Mouse (Mus musculus) adrenal gland, postnatal 14 days (tissue): ENCODE measurements around the gene Tcf20. TPM values are rescaled to one million over a fixed set of nuclear protein-coding genes. Genes with fewer than 3 reads are reported as not detected.

Experiments
- DNase-seq: peaks from one replicate; pipeline ENCODE4 v3.0.0; 2021; ENCODE audit warnings: mixed read lengths
- total RNA-seq: library from RNA; stranded (reverse); gene quantifications from 2 replicates; pipeline ENCODE4 v1.2.3, GENCODE M21; 2021

Tcf20 gene
- total RNA-seq, 1 experiment from 2014 or later, result 75.9 TPM

DNA sequence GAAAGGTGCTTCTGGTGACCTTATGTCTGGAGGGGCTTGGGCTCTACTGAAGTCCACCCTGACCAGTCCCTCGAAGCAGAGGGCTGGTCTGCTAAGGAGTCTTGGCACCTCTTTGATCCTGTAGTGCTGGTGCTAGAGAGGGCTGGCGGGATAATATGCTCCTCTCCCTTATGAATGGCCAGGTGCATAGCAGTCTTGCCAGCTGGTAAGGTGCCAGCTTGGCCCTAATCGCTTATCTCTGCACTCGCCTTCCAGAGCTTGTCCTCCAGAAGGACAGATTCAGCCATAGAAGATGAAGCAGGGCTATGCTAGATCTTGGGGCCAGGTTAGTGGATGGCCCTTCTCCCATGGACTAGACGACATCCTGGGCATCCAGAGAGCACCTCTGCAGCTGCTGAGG, 64.1 kb downstream of the Tcf20 start:
- no peak for DNase-seq

DNA sequence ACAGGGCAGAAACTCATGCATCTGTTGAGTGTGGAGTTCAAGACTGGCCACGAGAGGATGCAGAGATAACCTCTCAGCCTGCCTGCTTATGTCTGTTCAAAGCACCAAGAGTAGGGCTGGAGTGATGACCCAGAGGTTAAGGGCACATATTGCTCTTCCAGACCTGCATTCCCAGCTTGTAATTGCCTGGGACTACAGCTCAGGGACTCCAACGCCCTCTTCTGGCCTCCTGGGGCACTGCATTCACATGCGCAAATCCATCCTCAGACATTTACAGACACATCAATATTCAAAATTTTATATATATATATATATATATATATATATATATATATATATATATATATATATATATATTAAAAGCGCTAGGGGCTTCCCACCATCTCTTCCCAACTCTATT, 64.9 kb downstream of the Tcf20 start:
- no peak for DNase-seq

DNA sequence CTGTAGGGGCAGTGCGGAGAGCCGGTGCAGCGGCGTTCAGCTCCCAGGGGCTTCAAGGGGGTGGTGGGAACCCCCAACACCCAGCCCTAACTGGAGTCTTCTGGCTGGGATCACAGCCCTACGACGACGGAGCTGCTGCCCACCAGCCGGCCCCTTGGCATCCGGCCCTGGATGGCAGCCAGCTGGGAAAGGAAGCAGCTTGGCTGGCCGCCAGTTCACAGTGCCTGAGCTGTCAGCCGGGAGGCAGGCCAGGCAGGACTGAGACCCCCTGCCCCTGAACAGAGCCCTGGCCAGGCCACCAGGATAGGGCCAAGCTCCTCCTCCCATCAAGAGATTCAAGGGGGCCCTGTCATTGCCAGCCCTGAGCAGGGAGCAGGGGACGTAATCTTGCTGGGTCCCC, 65.6 kb downstream of the Tcf20 start:
- DNase-seq, result peak; percentile 92

DNA sequence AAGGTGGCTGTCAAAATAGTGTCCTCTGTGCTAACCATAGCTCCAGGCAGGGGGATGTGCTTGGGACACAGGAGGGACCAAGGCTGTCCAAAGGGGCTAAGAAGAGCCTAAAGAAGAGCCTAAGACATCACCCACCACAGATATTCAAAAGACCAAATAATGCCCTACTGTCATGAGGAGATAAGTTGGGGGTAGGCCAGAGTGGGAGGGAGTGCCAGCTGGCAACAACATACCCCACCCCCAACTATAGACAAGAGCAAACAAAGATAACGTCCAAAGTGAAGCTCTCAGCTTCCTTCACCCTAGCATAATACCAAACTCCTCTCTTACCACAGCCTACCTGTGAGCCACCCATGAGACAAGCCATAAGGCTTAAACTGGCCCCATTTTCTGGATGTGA, 66.1 kb downstream of the Tcf20 start:
- no peak for DNase-seq

DNA sequence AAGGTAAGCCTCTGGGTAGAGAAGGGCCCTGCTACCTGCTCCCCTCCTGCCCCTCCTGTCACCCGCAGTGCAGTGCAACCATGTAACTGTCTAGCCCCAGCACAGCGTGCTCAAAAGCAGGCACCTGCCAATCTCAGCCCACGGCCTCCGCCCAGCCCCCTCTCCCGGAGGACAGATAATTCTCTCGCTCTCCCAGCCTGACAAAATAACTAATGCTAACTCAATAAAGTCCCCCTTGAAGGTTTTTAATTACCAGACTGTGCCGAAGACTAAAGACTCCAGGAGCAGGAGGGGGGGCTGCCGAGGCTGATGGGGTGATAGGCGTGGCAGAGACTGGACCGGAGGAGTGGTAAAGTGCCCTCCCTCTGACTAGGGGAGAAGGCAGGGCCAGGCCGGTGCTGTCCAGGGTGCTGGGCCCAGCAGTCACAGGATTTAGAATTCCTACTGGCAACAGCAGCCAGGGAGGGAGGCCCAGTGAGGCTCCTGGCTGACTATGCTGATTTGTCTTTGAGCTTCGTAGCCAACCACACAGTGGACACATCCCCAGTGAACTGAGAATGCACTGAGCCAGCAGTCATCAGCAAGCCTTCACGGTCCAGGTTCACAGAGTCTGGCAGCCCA, 66.7 kb downstream of the Tcf20 start:
- DNase-seq, result peak; percentile 90

DNA sequence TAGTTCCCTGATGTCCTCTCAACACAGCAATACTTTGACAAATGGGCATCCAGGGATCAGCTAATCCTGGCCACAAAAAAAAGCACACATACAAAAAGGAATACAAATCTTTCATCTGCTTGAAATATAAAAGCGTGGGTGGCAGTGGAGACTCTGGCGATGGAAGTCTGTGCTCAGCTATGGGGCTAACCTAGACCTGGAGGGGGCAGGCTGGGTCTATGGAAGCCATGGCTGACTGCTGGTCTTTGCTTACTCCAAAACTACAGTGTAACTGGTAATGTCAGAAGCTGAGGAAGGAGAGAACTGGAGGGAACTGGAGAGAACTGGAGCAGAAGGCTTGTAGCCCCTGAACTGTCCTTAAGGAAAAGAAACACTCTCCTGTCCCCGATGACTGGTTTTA, 69.7 kb downstream of the Tcf20 start:
- no peak for DNase-seq

DNA sequence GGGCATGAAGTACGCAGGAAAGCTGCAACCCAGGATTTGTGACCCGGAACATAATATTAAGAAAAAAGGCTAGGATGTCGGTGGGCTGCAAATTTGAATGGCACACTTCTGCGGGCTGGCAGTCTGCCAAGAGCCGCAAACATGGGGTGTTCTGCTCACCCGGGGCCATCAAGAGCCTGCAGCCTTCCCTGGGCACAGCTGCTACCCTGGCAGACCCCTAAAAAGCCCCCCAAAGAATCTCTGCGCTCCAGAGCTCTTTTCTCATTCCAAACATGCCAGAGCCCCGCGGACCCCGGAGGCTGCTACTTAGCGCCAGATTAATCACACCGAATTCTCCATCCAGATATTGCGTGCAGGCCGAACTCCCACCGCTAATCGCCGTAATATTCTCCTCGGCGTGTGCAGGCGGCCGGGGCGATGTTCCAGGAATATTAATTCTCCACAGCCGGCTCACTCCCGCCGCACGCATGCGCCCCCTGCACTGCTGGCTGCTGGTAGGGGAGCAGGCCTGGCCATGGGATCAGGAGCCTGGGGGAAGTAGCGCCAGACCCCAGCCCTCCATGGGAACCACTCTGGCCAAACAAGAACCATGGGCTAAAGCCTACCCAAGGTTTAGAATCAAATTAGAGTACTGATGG, 70.3 kb downstream of the Tcf20 start:
- no peak for DNase-seq

DNA sequence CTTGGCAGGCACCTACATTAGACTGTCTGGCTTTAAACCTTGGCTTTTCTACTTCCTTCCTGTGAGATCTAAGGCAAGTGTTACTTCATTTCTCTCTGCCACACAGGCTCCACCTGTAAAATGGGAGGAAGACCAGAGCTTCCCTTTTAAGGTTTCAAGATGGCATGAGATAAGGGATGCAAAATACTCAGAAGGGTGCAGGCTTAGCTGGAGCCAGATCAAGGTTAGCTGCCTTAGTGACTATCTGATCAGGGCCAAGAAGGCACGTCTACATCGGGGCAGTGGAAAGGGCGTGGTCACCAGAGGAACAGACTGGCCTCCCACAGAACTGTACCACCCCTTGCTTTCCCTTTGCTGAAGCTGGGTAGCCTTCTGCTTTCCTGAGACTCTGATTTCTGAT, 73.2 kb downstream of the Tcf20 start:
- no peak for DNase-seq

DNA sequence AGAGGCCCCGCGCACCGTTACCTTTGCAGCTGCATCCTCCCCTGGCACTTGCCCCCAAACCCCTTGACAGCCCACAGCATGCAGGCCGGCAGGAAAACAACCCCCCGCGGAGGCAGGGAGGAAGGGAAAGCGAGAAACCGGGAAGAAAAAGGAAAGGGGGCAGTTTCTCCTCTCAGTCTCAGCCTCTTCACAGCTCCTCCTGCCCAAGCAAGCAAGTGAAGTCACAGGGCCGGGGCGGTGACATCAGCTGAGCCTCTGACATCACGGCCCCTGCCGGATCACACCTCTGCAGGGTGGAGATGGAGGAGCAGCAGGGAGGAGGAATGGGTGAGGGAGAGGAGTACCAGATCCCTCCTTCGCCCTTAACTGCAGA, 75.7 kb downstream of the Tcf20 start:
- DNase-seq, result peak; percentile 36

DNA sequence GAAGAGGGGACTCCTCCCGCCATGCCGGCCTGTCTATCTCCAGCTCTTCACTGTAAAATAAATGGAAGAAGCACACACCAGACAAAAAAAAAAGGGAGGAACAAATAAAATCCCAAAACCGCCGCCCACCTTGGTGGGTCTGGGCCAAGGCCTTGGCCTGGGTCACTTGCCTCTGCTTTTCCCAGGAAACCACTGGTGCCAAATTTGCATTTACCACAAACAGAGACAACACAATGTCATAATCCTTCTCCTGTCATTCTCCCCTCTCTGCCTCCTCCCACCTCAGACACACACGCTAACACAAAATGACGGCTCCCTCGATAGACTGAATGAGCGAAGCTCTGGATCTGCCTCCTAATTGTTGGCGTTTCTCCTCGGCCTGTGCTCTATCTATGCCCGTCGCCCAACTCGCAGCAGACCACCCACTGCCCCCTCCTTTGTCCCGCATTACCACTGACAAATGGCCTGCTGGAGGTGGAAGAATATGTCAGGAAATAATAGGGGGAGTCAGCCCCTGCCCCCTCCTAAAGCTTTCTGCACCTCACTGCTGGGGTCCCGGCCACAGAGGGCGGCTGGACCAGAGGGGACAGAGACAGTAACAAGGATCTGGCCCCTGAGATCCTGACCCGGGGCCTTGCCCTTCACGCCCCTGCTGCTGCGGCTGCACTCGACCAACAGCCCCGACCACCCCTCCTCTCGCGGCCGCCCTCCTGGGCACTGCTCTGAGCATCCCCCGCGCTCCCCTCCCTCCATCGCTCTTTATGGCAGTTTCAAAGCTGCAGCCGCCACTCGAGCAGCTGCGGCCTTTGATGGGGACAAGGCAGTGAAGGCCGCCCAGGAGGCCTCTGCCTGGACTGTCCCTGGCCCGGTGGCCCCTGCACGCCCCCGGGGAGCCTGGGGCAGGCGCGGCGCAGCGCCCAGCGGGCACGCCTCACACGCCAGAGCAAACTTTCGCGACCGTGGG, 76.4 kb downstream of the Tcf20 start:
- peak; percentile 45 for DNase-seq

DNA sequence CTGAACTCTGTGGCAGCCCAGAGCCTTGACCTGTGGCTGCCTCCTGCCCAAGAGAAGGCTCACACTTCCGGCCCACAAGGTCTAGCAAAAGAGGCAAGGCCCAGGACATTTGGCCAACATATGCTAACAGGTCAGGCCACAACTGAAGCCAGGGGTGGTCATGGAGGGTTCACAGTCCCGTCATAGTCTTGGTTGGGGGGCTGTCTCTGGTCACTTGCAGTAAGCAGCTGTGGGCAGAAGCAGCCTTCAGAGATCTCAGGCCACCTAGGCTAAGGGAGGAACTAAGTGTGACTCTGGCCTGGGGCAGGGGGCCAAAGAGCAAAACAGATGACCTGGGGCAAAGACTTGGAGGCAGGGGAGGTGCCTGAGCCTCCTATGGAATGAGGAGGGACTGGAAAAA, 77.1 kb downstream of the Tcf20 start:
- no peak for DNase-seq

DNA sequence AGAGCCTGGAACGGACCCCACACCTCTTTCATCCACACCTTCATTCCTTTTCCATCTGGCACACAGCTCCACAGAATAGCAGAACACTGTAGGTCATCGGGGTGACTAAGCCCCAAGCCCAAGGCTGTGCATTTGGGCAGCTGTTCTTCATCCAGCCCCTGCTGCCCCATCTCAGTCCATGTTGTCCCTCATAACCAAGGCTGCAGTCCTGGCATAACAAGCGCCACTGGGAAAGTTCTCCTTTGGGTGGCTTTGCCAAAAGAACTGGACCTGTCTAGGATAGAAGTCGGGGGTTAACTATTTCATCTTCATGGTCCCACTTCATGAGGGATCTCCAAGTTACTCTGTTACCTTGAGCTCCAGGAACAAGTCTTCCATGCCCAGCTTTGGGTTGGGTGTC, 77.9 kb downstream of the Tcf20 start:
- DNase-seq, result peak; percentile 49

DNA sequence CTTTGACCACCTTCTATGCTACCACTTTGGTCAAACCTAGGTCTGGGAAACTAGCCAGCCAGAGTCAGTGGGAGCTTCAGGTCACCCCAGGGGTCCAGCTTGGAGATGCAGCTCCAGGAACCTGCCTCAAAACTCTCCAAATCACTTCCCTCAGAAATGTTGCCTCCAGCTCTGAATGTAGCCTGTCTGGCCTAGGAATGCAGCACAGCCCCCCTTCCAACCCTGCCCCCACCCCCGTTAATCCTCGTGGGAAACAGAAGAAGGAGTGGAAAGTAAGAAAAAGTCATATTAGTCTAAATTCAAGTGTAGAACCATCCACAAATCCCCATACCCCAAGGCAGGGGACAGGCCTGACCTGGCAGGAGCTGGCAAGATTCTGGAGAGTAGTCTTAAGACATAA, 79.2 kb downstream of the Tcf20 start:
- no peak for DNase-seq

DNA sequence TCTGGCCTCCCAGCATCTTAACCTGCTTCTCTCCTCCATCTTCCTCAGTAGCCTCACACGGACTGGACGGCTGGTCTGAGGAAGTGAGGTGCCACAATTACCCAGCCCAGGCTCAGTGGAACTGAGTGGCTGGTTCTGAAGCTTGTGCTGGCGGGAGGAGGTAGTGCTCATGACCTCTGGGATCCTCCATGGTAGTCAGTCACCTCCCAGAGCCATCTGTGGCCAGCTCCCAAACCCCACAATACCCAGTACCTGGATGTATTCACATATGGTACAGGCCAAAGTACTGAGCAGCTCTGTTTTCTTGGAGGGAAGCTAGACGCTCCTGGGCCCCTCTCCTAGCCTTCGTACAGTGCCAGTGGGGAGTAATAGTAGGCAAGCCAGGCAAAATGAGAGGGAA, 80.4 kb downstream of the Tcf20 start:
- DNase-seq, result no peak

DNA sequence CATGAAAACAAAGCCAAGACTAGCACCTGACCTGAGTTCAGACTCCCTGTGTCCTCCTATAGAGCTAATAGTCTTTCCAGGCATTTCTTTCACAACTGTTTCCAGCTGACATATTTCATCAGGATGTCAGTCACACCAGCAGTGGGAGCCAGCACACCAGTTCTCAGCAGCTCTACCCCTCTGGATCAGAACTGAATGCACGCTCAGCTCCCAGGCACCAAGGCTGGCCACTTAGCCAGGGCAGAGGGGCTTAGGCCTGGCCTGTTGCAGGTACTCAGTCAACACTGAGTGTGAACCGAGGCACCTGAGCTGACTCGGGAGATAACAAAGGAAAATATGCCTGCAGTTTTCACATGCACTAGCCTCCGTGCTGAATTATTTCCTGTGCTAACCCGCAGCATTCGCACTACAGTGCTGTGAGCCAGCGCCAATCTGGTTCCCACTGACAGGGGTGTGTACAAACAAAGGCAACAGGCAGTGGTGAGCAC, 81.1 kb downstream of the Tcf20 start:
- no peak for DNase-seq

DNA sequence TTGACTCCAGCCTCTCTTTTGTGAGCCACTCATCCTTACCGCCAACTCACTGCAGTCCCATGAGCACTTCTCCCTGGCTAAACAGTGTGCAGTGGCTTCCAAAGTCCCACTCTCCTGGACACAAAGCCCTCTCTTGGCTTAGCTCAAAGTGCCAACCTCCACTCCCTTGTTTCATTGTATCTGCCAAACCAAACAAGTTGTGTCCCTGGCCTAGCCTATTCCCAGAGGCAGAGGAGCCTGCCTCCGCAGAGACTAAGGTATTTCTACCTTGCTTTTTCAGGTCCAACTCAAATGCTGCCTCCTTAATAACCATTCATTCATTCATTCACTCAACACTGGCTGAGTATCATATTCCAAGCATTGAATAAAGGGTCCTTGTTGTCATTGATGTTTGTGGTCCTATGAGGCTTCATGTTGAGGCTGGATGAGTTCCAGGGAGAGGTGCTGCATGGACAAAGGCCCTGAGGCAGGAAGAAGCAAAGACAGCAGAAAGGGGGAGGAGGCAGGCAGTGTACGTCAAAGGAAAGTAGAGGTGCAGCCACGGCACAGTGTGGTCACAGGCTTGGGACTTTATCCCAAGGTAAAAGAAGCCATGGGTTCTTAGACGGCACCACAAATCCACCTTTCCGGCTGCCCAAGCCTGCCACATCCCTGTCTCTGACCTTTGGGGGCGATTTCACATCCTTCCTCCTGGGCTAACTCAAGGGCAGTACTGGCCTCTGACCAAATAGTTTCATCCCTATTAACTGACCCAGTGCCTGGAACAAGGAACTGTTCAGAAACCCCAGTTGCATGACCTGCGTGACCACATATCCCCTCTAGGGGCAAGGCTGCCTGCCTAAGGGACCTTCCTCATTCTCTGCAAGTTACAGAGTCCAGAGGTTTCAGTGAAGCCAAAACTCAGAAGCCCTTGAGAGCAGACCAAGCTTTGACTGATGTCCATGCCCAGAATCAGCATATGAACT, 82.0 kb downstream of the Tcf20 start:
- peak; percentile 27 for DNase-seq

DNA sequence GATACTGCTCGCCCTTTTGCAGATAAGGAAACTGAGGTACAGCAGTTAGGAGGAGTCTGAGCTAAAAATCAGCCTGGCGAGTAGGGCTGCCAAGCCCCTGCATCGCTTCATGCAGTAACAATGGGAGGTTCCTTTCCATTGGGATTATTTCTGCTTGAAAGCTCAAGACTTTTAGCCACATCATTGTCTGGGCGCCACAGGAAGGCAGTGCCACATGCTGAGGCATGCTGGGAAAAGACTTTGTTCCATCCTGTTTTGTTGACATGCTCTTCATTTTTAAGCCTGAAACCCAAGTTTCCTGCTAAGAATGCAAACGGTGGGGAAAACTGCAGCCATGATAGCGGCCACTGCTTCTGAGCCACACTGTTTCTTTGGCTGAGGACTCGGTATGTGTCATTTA, 83.1 kb downstream of the Tcf20 start:
- no peak for DNase-seq

DNA sequence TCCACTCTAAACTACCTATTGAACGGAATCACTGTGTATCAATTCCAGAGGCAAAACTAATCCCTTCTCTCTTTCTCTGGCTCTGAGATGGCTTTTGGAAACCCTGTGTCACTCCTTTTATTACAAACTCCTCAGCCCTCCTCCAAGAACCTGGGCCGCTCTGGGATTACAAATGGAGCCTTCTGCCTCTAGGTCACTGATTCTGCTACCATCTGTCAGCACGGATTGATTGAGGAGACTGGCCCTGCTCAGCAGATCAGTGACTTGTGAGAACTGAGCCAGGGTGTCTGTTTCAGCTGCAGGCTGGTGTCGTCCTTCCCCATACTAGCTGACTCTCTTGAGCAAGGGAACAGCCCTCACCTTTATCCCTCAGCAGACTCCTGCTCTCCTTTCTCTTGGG, 85.2 kb downstream of the Tcf20 start:
- DNase-seq, result no peak

DNA sequence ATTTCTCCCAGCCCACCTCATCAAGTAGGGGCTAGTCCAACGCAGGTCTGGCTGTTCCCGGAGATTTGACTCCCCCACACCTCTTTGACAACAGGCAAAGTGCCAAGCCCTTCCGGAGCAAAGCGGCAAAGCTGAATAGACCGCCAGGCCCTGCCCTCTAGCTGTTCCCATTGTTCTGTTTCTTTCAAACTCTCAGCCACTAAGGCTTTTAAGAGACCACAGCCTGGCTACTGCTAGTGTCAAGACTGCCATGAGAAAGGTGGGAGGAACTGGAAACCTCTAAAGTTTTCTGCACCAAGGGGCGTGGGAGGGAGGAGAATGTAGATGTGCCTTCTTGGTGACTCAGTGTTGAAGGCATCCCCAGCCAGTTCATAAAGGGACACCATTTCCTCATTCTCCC, 86.4 kb downstream of the Tcf20 start:
- DNase-seq, result no peak

DNA sequence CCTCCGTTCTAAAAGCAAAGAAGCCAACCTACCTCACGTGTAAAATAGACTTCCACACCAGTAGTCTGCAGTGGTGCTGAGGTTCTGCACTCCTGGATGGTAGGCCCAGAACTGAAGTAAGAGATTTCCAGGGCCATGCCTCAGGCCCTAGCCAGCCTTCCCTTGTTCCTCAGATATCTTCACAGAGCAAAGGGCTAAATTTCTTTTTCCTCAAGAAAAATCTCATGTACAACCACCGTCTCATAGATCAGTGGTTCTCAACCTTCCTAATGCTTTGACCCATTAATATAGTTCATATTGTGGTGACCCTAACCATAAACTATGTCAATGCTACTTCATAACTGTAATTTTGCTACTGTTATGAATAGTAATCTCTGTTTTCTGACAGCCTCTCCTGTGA, 87.3 kb downstream of the Tcf20 start:
- no peak for DNase-seq

DNA sequence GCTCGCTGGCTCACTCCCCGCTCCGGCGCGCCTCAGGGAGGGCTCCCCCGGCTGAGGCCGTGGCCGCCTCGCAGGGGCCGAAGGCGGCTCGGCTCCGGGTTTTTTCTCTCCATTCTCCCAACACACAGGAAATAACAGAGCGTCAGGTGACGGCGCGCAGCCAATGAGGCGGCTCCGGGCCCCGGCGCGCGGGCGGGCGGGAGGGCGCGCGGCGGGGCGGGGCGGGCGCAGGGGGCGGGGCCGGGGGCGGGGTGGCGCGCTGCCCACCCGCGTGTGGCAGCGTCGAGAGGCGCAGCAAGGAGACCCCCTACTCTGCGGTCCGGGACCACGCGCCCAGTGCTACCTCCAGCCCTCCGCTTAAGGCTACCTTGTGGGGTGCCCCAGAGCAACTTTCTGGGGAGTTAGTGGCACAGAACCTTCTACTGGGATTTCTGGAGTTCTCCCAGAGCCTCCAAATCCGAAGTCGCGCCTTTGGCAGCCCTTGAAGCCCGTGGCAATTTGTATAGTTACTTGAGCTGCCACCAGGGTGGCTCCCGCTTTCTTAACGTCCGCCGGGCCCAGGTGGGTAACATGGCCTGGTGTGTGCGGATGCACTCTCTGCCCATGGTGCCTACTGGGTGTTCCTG, 87.9 kb downstream of the Tcf20 start:
- peak; percentile 93 for DNase-seq
